ENCODE assay signal across 8 mouse cellular contexts in genomic region chr3:78358377-78358776, GRCm38 (mm10).
A peak's percentile ranks its signal among the peaks of the same experiment; 100 is the strongest.
DNase-seq lines count a peak whose midpoint lies in the region; ATAC-seq and TF ChIP-seq lines count a peak whose summit lies in the region.

No protein-coding gene starts in this region.

- no peaks in the 10 kb centered on the region for H3K4me1 ChIP-seq in intestine, postnatal 0 days (replicated peaks; ENCODE audit: control insufficient read depth, insufficient read depth, low read length)
- no peaks in the 10 kb centered on the region for H3K4me1 ChIP-seq in intestine, embryonic 15.5 days (replicated peaks)
- peaks cover 3% of the 10 kb centered on the region; the same call in 1 of the 2 replicates for H3K4me1 ChIP-seq in midbrain, embryonic 16.5 days (ENCODE audit: control insufficient read depth, insufficient read depth, low read length)

- peak; percentile 73 for TF ChIP-seq CTCF in intestine, postnatal 0 days (IDR thresholded peaks at IDR 0.05; ENCODE audit: low read depth)

- ATAC-seq in intestine, postnatal 0 days, result no peak
- no peak for ATAC-seq in intestine, embryonic 15.5 days
- ATAC-seq in midbrain, embryonic 16.5 days, result peak; percentile 70

- peak; percentile 29 for DNase-seq in MN1 (ENCODE audit: low spot score)
- DNase-seq in embryo, embryonic 10 days (ENCODE audit: low spot score), result peak; percentile 76
- peak; percentile 27 for DNase-seq in kidney, postnatal 14 days
- DNase-seq in yolk sac, embryonic 10.5 days (ENCODE audit: low spot score), result no peak
- no peak for DNase-seq in urinary bladder, adult 18-20 months (ENCODE audit: low spot score in 2 of 2)

- H3K36me3 ChIP-seq in intestine, postnatal 0 days (ENCODE audit: control insufficient read depth, insufficient read depth), result no peaks in the 10 kb centered on the region
- no peaks in the 10 kb centered on the region for H3K36me3 ChIP-seq in intestine, embryonic 15.5 days
- no peaks in the 10 kb centered on the region for H3K36me3 ChIP-seq in midbrain, embryonic 16.5 days (ENCODE audit: control insufficient read depth, insufficient read depth, low read length)

- no peak overlapping the region for H3K4me2 ChIP-seq in intestine, postnatal 0 days (replicated peaks; ENCODE audit: low read depth)
- H3K4me2 ChIP-seq in intestine, embryonic 15.5 days (replicated peaks), result no peak overlapping the region
- H3K4me2 ChIP-seq in midbrain, embryonic 16.5 days (ENCODE audit: low read length), result no peak overlapping the region

- no peak overlapping the region for H3K9ac ChIP-seq in intestine, postnatal 0 days (ENCODE audit: low read depth, low read length)
- no peak overlapping the region for H3K9ac ChIP-seq in intestine, embryonic 15.5 days
- H3K9ac ChIP-seq in midbrain, embryonic 16.5 days (ENCODE audit: low read depth, low read length), result no peak overlapping the region

- no peaks in the 10 kb centered on the region for H3K9me3 ChIP-seq in intestine, postnatal 0 days (ENCODE audit: control insufficient read depth)
- no peaks in the 10 kb centered on the region for H3K9me3 ChIP-seq in intestine, embryonic 15.5 days
- no peaks in the 10 kb centered on the region for H3K9me3 ChIP-seq in midbrain, embryonic 16.5 days (replicated peaks; ENCODE audit: control insufficient read depth, low read length, poor library complexity, severe bottlenecking)

- H3K27ac ChIP-seq in intestine, postnatal 0 days (ENCODE audit: low read depth, low read length), result no peak overlapping the region
- no peak overlapping the region for H3K27ac ChIP-seq in intestine, embryonic 15.5 days
- no peak overlapping the region for H3K27ac ChIP-seq in midbrain, embryonic 16.5 days (ENCODE audit: low read length)

- no peaks in the 10 kb centered on the region for H3K27me3 ChIP-seq in intestine, postnatal 0 days (replicated peaks; ENCODE audit: control insufficient read depth, insufficient read depth, low read length)
- H3K27me3 ChIP-seq in intestine, embryonic 15.5 days (replicated peaks), result no peaks in the 10 kb centered on the region
- no peaks in the 10 kb centered on the region for H3K27me3 ChIP-seq in midbrain, embryonic 16.5 days (ENCODE audit: control insufficient read depth, insufficient read depth, low read depth, low read length)

- 45% methylated on average over 1 of the region's 1 CpGs for WGBS in intestine, postnatal 0 days
- 58% methylated on average over 1 of the region's 1 CpGs for WGBS in intestine, embryonic 15.5 days
- WGBS in midbrain, embryonic 16.5 days, result 55% methylated on average over 1 of the region's 1 CpGs

- H3K4me3 ChIP-seq in intestine, postnatal 0 days (ENCODE audit: low read depth, low read length), result no peak overlapping the region
- H3K4me3 ChIP-seq in intestine, embryonic 15.5 days (replicated peaks), result no peak overlapping the region
- H3K4me3 ChIP-seq in midbrain, embryonic 16.5 days (ENCODE audit: low read depth, low read length), result no peak overlapping the region

Comparison
In these comparisons a context has a peak if more than half of its experiments do, and no peak if none do; other contexts are left out.
1. DNase-seq: peak in MN1 (single experiment), embryo, embryonic 10 days (single experiment) and kidney, postnatal 14 days (single experiment); none in yolk sac, embryonic 10.5 days (single experiment) and urinary bladder, adult 18-20 months (0 of 2).